Mouse (Mus musculus) midbrain, postnatal 0 days (tissue): ENCODE measurements around the gene Coq8a. TPM values are rescaled to one million over a fixed set of nuclear protein-coding genes. Genes with fewer than 3 reads are reported as not detected.

ENCODE experiments used
- ATAC-seq: fragments of 200-750 bp; cut with Nextera tagmentation; 2 replicates; pipeline ENCODE4 v1.8.0; 2017; ENCODE audit warnings: moderate number of reproducible peaks, mild to moderate bottlenecking, moderate TSS enrichment, moderate library complexity; ENCODE audit not compliant: low FRiP score
- DNase-seq: peaks from one replicate; pipeline ENCODE4 v3.0.0-alpha.2; 2015; ENCODE audit warnings: low spot score
- H3K27ac ChIP-seq: fragments of 300-500 bp; sonication (generic); 2 replicates; pipeline ENCODE4 v1.5.1; 2014; ENCODE audit warnings: low read depth, mild to moderate bottlenecking, low read length, mixed read lengths
- H3K27me3 ChIP-seq: fragments of 300-500 bp; sonication (generic); 2 replicates; pipeline ENCODE4 v1.6.1; 2014; ENCODE audit warnings: low read length, control low read depth, mixed read lengths; ENCODE audit not compliant: insufficient read depth
- H3K36me3 ChIP-seq: fragments of 300-500 bp; sonication (generic); 2 replicates; pipeline ENCODE4 v1.6.1; 2014; ENCODE audit warnings: low read length, control low read depth, mixed read lengths; ENCODE audit not compliant: insufficient read depth
- H3K4me1 ChIP-seq: fragments of 300-500 bp; sonication (generic); 2 replicates; pipeline ENCODE4 v1.6.1; 2014; ENCODE audit warnings: mild to moderate bottlenecking, control low read depth, antibody characterized with exemption, low read length, mixed read lengths; ENCODE audit not compliant: insufficient read depth
- H3K4me2 ChIP-seq: fragments of 300-500 bp; sonication (generic); 2 replicates; pipeline ENCODE4 v1.6.1; 2014; ENCODE audit warnings: low read depth, mild to moderate bottlenecking, low read length, mixed read lengths; ENCODE audit not compliant: poor library complexity, severe bottlenecking
- H3K4me3 ChIP-seq: fragments of 300-500 bp; sonication (generic); 2 replicates; pipeline ENCODE4 v1.5.1; 2014; ENCODE audit warnings: low read depth, mild to moderate bottlenecking, low read length, moderate library complexity
- H3K9ac ChIP-seq: fragments of 300-500 bp; sonication (generic); replicated peaks from 2 replicates; pipeline ENCODE4 v1.6.1; 2014; ENCODE audit warnings: mild to moderate bottlenecking, low read length, moderate library complexity, mixed read lengths; ENCODE audit not compliant: poor library complexity, severe bottlenecking
- H3K9me3 ChIP-seq: fragments of 300-500 bp; sonication (generic); 2 replicates; pipeline ENCODE4 v1.6.1; 2016; ENCODE audit warnings: low read length, control low read depth
- CTCF ChIP-seq: IDR thresholded peaks from 2 replicates; pipeline ENCODE4 v1.5.1; 2016; ENCODE audit warnings: antibody characterized with exemption, mild to moderate bottlenecking
- WGBS: fragments of 180-500 bp; shearing (Covaris S2); extraction: QIAGEN DNeasy Blood & Tissue Kit; methylation state at CpG from one replicate; pipeline ENCODE4 v1.1.7; 2014; 5-methylcytosine and 5-hydroxymethylcytosine counted together
- polyA plus RNA-seq: library from polyadenylated mRNA; unstranded; fragments of >200 nt; fragmentation: Nextera tagmentation; extraction: Ambion mirVana; gene quantifications from 2 replicates; pipeline ENCODE4 v1.2.1, GENCODE M21; 2015
- total RNA-seq: library from RNA; depleted of rRNA; stranded (reverse); fragments of >200 nt; gene quantifications from 2 replicates; pipeline ENCODE4 v1.2.3, GENCODE M21; 2014

Gene Coq8a
- total and polyA plus RNA-seq, 2 experiments from 2014 or later, result 7.2 to 8.3 TPM

DNA sequence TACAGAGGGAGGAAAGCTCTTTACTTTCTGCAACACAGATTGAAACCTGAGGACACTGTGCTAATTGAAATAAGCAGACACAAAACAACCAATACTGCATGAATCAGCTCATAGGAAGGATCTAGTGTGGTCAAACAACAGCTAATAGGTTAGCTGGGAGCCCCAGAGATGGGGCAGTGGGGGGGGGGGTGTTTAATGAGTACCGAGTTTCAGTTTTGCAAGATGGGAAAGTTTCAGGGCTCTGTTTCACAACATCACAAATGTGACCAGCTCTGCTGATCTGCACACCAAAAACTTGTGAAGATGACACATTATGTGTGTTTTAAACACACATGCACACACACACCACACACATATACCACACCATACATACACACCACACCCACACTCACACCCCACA lies 22.6 kb upstream of the Coq8a start:
- Histone ChIP-seq H3K9ac (no peak overlapping the region), H3K27me3 (no peaks in the 10 kb centered on the region), H3K4me1 (no peaks in the 10 kb centered on the region), H3K36me3 (peaks cover under 1% of the 10 kb centered on the region; the same call in 1 of the 2 replicates), H3K4me3 (no peak overlapping the region), H3K27ac (no peak overlapping the region), H3K9me3 (no peaks in the 10 kb centered on the region), H3K4me2 (no peak overlapping the region)
- ATAC-seq (no peak), DNase-seq (no peak)
- TF ChIP-seq CTCF, result no peak
- 88% methylated on average over 1 of the region's 1 CpGs for WGBS

DNA sequence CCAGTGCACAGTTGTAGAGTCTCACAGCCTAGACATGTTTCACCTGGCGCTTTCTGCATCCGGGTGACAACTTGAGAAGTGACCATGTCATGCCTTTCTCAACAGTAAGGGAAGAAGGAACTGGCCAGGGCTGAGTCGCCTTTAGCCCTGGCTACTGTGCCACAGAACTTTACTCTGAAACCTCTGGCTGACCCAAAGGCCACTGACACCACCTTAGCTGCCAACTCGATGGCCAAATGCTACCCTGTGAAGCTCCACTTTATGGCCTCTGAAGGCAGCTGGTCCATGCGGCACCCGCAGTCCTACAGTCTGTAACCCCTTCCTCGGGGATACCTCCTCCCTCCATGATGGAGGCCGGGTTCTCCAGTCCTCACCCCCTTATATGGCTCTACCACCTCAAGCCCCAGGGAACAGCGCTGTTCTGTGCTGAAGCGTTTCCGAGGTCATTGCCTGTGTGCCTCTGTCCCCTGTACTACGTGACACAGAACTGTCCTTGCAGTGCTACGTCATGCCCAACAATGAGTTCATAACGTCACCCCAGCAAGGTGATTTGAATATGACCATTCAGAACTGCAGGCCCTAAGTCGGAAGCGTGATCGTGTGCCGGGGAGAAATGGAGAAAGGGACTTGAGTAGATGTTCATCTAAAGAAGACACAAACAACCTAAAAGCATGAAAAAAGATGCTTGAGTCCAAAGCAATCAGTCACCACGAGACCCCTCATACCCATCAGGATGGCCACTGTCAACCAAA lies 21.6 kb upstream of the Coq8a start:
- no peaks in the 10 kb centered on the region for H3K4me1 ChIP-seq
- no peak overlapping the region for H3K4me2 ChIP-seq
- WGBS, result 91% methylated on average over 19 of the region's 19 CpGs
- H3K9me3 ChIP-seq, result no peaks in the 10 kb centered on the region
- H3K27ac ChIP-seq, result no peak overlapping the region
- H3K9ac ChIP-seq, result no peak overlapping the region
- no peaks in the 10 kb centered on the region for H3K36me3 ChIP-seq
- DNase-seq (no peak), ATAC-seq (no peak)
- H3K4me3 ChIP-seq, result no peak overlapping the region
- H3K27me3 ChIP-seq, result no peaks in the 10 kb centered on the region
- no peak for TF ChIP-seq CTCF

DNA sequence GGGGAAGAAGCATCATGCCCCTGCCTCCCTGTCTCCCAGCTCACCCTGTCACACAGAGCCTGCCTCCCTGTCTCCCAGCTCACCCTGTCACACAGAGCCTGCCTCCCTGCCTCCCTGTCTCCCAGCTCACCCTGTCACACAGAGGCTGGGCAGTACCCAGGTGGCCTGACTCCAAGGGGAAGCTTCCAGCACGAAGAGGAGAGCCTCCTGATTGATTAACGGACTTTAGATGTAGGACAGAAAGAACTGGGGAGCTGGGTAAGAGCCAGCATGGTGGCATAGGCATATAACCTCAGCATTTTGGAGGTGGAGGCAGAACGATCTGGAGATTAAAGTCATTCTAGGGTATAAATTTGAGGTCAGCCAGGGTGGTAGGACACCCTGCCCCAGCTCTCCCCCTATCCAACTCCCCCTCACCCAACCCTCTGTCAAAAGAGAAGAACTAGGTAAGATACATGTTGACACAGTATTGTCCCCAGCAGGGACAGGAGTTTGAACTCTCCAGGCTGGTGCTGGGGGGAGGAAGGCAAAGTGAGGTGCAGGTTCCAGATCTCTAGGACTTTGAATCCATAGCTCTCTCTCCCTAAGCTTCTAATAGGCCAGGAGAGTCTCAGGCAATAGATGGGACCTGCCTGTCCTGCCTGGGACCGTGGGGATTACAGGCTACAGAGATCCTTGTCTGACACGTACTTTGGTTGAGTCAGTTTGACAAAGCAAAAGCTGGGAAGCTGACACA lies 17.3 kb upstream of the Coq8a start:
- no peak overlapping the region for H3K27ac ChIP-seq
- 47% methylated on average over 5 of the region's 5 CpGs for WGBS
- no peak for ATAC-seq

DNA sequence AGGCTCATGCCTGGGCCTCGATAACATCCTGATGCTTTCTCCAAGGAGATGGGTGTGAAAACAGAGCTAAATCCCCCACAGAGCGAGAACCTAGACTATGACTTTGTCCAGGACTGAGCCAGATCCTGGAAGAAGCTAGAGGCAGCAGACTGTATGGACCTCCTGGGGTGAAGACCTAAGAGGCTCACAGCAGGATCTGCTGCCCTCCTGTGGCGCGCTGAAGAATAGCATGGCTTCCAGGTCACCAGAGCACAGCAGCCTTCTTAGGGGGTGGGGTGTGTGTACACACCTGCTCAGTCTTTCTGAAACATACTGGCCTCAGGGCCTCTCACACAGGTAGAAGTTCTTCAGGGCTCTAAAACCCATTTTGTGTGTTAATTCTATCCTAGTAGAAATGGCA lies 15.6 kb upstream of the Coq8a start:
- ATAC-seq (peak; percentile 44; the same call in 1 of the 2 replicates), DNase-seq (peak; percentile 80)
- H3K27me3 ChIP-seq, result no peaks in the 10 kb centered on the region
- no peak overlapping the region for H3K4me3 ChIP-seq
- TF ChIP-seq CTCF, result peak; percentile 97
- H3K27ac ChIP-seq, result no peak overlapping the region
- no peak overlapping the region for H3K4me2 ChIP-seq
- H3K9ac ChIP-seq, result no peak overlapping the region
- no peaks in the 10 kb centered on the region for H3K36me3 ChIP-seq
- H3K9me3 ChIP-seq, result no peaks in the 10 kb centered on the region
- WGBS, result 17% methylated on average over 4 of the region's 4 CpGs
- H3K4me1 ChIP-seq, result no peaks in the 10 kb centered on the region

More for the DNA sequence above, 17.3 kb upstream of the Coq8a start:
- H3K4me2 ChIP-seq, result no peak overlapping the region
- no peak overlapping the region for H3K9ac ChIP-seq
- H3K4me1 ChIP-seq, result no peaks in the 10 kb centered on the region
- H3K9me3 ChIP-seq, result no peaks in the 10 kb centered on the region
- no peaks in the 10 kb centered on the region for H3K36me3 ChIP-seq
- H3K4me3 ChIP-seq, result no peak overlapping the region
- no peak for TF ChIP-seq CTCF
- H3K27me3 ChIP-seq, result no peaks in the 10 kb centered on the region
- no peak for DNase-seq

DNA sequence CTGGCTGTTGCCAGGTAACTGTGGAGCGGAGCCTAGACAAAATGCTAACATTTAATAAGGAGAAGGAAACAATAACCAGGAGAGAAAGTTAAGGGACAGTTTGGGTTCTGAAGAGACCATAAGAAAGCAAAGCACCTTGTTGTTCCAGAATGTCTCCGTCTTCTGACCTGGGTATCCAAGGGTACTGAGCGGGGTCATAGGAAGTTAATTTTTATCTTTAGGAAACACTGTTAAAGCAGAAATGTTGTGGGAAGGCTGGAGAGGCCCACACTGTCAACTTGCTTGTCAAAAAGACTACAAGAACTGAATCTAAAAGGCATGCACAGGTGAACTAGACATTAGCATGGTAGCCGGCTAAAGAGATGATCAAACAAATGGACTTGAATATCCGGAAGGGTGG lies 13.5 kb upstream of the Coq8a start:
- DNase-seq (no peak), ATAC-seq (no peak)
- H3K36me3 ChIP-seq, result no peaks in the 10 kb centered on the region
- TF ChIP-seq CTCF, result no peak
- no peaks in the 10 kb centered on the region for H3K9me3 ChIP-seq
- H3K27ac ChIP-seq, result no peak overlapping the region
- no peak overlapping the region for H3K9ac ChIP-seq
- H3K4me1 ChIP-seq, result no peaks in the 10 kb centered on the region
- no peak overlapping the region for H3K4me2 ChIP-seq
- WGBS, result 90% methylated on average over 5 of the region's 5 CpGs
- H3K4me3 ChIP-seq, result no peak overlapping the region
- H3K27me3 ChIP-seq, result no peaks in the 10 kb centered on the region

DNA sequence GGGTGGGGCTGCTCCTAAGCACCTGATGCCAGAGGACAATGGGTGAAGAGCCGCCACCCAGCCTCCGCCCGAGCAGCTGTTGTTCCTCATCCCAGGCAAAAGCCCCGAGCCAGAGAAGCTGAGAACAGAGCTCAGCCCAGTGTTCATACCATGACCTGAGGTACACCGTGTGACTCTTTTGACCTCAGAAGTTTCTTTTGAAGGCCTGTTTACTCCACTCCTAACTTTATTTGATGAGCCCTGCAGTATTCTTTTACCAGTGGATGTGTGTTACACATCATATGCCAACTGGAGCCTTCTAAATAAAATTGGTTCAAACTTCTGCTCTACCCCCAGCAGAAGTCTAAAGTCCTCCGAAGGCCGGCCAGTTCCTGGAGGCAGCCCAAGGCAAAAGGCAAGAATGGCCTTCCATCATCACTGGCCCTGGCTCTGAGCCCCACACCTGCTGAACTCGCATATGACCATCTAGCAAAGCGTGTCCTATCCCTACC lies 11.4 kb upstream of the Coq8a start:
- H3K4me2 ChIP-seq, result no peak overlapping the region
- TF ChIP-seq CTCF, result no peak
- H3K27ac ChIP-seq, result no peak overlapping the region
- no peak for ATAC-seq
- no peaks in the 10 kb centered on the region for H3K27me3 ChIP-seq
- no peak for DNase-seq
- no peaks in the 10 kb centered on the region for H3K9me3 ChIP-seq
- H3K9ac ChIP-seq, result no peak overlapping the region
- H3K4me1 ChIP-seq, result no peaks in the 10 kb centered on the region
- 86% methylated on average over 9 of the region's 9 CpGs for WGBS
- no peak overlapping the region for H3K4me3 ChIP-seq
- no peaks in the 10 kb centered on the region for H3K36me3 ChIP-seq
